Mouse (Mus musculus) olfactory bulb, adult 2 months (tissue): ENCODE results near the gene Snrpg.

ENCODE experiments used
- CTCF ChIP-seq: fragments of 200-500 bp; IDR thresholded peaks from 2 replicates; pipeline ENCODE4 v1.5.1; 2012; ENCODE audit warnings: low read depth, mild to moderate bottlenecking, low read length, moderate library complexity; ENCODE audit not compliant: insufficient read depth
- POLR2A ChIP-seq: fragments of 200-500 bp; IDR thresholded peaks from 2 replicates; pipeline ENCODE4 v1.6.1; 2012; ENCODE audit warnings: mild to moderate bottlenecking, low read depth, low read length, moderate library complexity; ENCODE audit not compliant: insufficient read depth

- TF ChIP-seq POLR2A (no peak), CTCF (no peak)
These were observed 901 bp upstream of the Snrpg start for GRCm38 (mm10) chr6:86370093-86370713.
